Mouse (Mus musculus) hindbrain, embryonic 12.5 days (tissue): ENCODE data around the gene Col20a1. TPM values are rescaled to one million over a fixed set of nuclear protein-coding genes. Genes with fewer than 3 reads are reported as not detected.

Source experiments
- ATAC-seq: fragments of 200-750 bp; cut with Nextera tagmentation; 2 replicates; pipeline ENCODE4 v1.8.0; 2017; ENCODE audit warnings: moderate TSS enrichment; ENCODE audit not compliant: low FRiP score
- H3K27ac ChIP-seq: fragments of 300-500 bp; sonication (generic); 2 replicates; pipeline ENCODE4 v1.5.1; 2016; ENCODE audit warnings: mild to moderate bottlenecking
- H3K27me3 ChIP-seq: fragments of 300-500 bp; sonication (generic); 2 replicates; pipeline ENCODE4 v1.6.1; 2016; ENCODE audit warnings: mild to moderate bottlenecking
- H3K36me3 ChIP-seq: fragments of 300-500 bp; sonication (generic); 2 replicates; pipeline ENCODE4 v1.6.1; 2016; ENCODE audit warnings: mild to moderate bottlenecking
- H3K4me1 ChIP-seq: fragments of 300-500 bp; sonication (generic); 2 replicates; pipeline ENCODE4 v1.6.1; 2016
- H3K4me2 ChIP-seq: fragments of 300-500 bp; sonication (generic); replicated peaks from 2 replicates; pipeline ENCODE4 v1.6.1; 2016; ENCODE audit warnings: mild to moderate bottlenecking
- H3K4me3 ChIP-seq: fragments of 300-500 bp; sonication (generic); 2 replicates; pipeline ENCODE4 v1.5.1; 2016; ENCODE audit warnings: mild to moderate bottlenecking
- H3K9ac ChIP-seq: fragments of 300-500 bp; sonication (generic); 2 replicates; pipeline ENCODE4 v1.6.1; 2016; ENCODE audit warnings: mild to moderate bottlenecking, moderate library complexity
- H3K9me3 ChIP-seq: fragments of 300-500 bp; sonication (generic); replicated peaks from 2 replicates; pipeline ENCODE4 v1.6.1; 2016; ENCODE audit warnings: mild to moderate bottlenecking
- WGBS: fragments of 180-500 bp; shearing (Covaris S2); methylation state at CpG from one replicate; pipeline ENCODE4 v1.1.7; 2016; 5-methylcytosine and 5-hydroxymethylcytosine counted together
- polyA plus RNA-seq: library from polyadenylated mRNA; unstranded; fragments of >200 nt; fragmentation: Nextera tagmentation; extraction: Ambion mirVana; gene quantifications from 2 replicates; pipeline ENCODE4 v1.2.1, GENCODE M21; 2016

Col20a1 gene
- polyA plus RNA-seq, 1 experiment from 2014 or later: 1.8 TPM

DNA sequence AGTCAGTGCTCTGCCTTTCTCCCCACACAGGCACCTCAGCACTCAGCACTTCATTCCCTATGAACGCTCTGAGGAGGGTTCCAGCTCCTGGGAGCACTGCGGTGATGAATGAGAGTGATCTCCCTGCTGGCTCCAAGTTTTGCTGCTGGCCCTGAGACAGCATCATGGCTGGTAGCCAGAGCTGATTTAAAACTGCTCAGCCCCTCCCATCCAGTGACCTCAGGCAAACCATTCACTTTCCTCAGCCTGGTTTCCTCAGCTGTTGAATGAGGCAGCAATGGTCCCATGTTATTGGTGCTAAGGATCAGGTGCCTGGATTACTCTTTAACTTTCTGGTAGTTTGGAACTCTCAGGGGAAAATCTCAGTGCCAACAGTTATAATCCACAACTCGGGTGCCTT, 57.1 kb downstream of the Col20a1 start, which contains the start of gene Chrna4:
Gene Chrna4, minus strand, starts transcription at position 110 of the 400 bp plus-strand sequence.
- Histone ChIP-seq H3K4me1 (peaks cover 51% of the 10 kb centered on the region), H3K36me3 (no peaks in the 10 kb centered on the region), H3K4me2 (no peak within 1 kb of the TSS), H3K9ac (0 out of 2 replicates have a peak within 1 kb of the TSS, but pooled peaks have one; percentile 13), H3K27me3 (peaks cover 21% of the 10 kb centered on the region), H3K27ac (peak within 1 kb of the TSS; percentile 56), H3K4me3 (no peak within 1 kb of the TSS), H3K9me3 (no peaks in the 10 kb centered on the region)
- WGBS: 39% methylated on average over 3 of the region's 3 CpGs
- no peak for ATAC-seq

- Histone ChIP-seq H3K4me1 (peaks cover 55% of the 10 kb centered on the region), H3K4me2 (no peak overlapping the region), H3K36me3 (no peaks in the 10 kb centered on the region), H3K9me3 (no peaks in the 10 kb centered on the region), H3K27me3 (peaks cover 21% of the 10 kb centered on the region), H3K4me3 (no peak overlapping the region), H3K27ac (peak overlapping the region; percentile 56), H3K9ac (no peak overlapping the region)
- 2% methylated on average over 3 of the region's 3 CpGs for WGBS
- ATAC-seq: peak; percentile 26; the same call in 1 of the 2 replicates
Measured at GRCm38 (mm10) chr2:181044001-181044400, 57.7 kb downstream of the Col20a1 start.

DNA sequence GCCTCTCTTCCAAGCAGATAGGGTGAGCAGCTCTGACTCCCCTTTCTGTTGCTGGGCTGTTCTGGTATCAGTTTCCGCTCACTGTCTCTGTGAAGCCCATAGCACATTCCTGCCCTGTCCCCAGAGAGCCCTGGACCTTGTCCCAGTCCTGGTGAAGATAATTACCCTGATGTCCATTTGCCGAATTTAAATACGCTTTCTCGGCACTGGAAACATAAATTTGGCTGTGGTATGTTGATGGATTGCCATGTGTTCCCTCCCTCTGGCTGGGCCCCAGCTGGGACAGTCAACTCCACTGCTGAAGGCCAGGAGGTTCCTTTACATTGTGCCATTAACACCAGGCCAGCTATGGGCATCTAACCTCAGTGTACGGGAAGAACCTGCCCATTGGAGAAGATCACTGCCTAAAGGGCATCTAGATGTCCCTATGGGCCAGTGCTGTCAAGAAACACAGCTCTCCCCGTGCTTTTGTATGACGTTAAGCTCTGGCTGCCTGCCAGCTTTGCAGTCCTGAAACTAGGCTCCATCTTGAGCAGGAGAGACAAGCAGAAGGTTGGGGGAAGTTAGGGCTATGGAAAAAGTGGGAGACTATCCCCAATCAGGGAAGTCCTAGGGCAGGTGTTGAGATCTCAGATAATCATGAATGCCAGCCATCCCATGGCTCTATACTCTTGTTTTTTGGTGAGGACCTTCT, 62.1 kb downstream of the Col20a1 start:
- no peak overlapping the region for H3K4me3 ChIP-seq
- no peak overlapping the region for H3K4me2 ChIP-seq
- no peaks in the 10 kb centered on the region for H3K9me3 ChIP-seq
- ATAC-seq: no peak
- H3K9ac ChIP-seq: no peak overlapping the region
- WGBS: 71% methylated on average over 7 of the region's 7 CpGs
- H3K27me3 ChIP-seq: no peaks in the 10 kb centered on the region
- H3K27ac ChIP-seq: no peak overlapping the region
- no peaks in the 10 kb centered on the region for H3K36me3 ChIP-seq
- H3K4me1 ChIP-seq: peaks cover 29% of the 10 kb centered on the region

- no peak for ATAC-seq
- H3K27me3 ChIP-seq: no peaks in the 10 kb centered on the region
- WGBS: 86% methylated on average over 9 of the region's 9 CpGs
- H3K9me3 ChIP-seq: no peaks in the 10 kb centered on the region
- no peak overlapping the region for H3K27ac ChIP-seq
- peaks cover 23% of the 10 kb centered on the region for H3K4me1 ChIP-seq
- no peak overlapping the region for H3K4me3 ChIP-seq
- no peaks in the 10 kb centered on the region for H3K36me3 ChIP-seq
- no peak overlapping the region for H3K9ac ChIP-seq
- no peak overlapping the region for H3K4me2 ChIP-seq
Measured at GRCm38 (mm10) chr2:181048986-181049385, 62.7 kb downstream of the Col20a1 start.

DNA sequence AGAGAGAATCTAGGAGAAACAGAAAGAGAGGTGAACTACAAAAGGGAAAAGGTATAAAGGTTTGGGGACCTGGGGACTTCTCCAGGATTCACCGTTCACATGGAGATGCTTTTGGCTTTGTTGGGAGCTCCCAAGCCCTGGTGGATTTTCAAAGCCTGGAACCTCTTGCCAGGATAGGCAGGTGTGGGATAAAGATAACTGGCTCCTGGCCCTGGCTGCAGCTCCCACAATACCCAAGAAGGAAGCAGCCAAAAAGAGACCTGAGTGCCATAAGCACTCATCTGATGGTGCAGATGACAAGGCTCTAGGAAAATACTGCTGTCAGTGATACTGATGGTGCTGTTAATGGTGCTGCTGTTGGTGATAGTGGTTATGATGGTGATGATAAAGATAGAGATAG, 65.8 kb downstream of the Col20a1 start:
- Histone ChIP-seq H3K27ac (no peak overlapping the region), H3K27me3 (no peaks in the 10 kb centered on the region), H3K4me2 (no peak overlapping the region), H3K4me3 (no peak overlapping the region), H3K9me3 (no peaks in the 10 kb centered on the region), H3K4me1 (peaks cover 19% of the 10 kb centered on the region), H3K9ac (no peak overlapping the region), H3K36me3 (no peaks in the 10 kb centered on the region)
- no peak for ATAC-seq
- 94% methylated on average over 1 of the region's 1 CpGs for WGBS

- Histone ChIP-seq H3K4me2 (no peak overlapping the region), H3K36me3 (no peaks in the 10 kb centered on the region), H3K9ac (no peak overlapping the region), H3K27me3 (no peaks in the 10 kb centered on the region), H3K4me1 (peaks cover 20% of the 10 kb centered on the region), H3K27ac (no peak overlapping the region), H3K4me3 (no peak overlapping the region), H3K9me3 (no peaks in the 10 kb centered on the region)
- ATAC-seq: no peak
- 35% methylated on average over 8 of the region's 8 CpGs for WGBS
Measured at GRCm38 (mm10) chr2:181057341-181057740, 71.0 kb downstream of the Col20a1 start.

DNA sequence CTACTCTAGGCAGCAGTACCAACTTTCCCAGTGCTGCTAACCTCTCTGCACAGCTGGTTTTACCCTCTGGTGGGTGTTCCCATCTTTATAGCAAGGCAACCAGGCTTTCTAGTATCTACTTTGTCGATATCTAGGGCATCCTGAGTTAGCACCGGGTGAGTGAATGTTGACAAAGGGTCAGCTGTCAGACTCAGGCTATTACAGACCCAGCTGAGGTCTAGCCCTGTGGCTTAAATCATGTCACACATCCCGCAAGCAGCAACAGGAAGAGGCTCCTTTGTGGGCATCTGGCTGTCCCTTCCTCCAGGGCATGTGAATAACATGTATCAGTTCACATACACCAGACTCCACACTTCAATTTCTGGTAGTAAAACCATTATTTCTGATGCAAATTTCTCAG, 71.9 kb downstream of the Col20a1 start:
- ATAC-seq: peak; percentile 52
- no peaks in the 10 kb centered on the region for H3K36me3 ChIP-seq
- no peak overlapping the region for H3K9ac ChIP-seq
- peak overlapping the region; percentile 62 for H3K27ac ChIP-seq
- H3K27me3 ChIP-seq: no peaks in the 10 kb centered on the region
- H3K9me3 ChIP-seq: no peaks in the 10 kb centered on the region
- no peak overlapping the region for H3K4me3 ChIP-seq
- peaks cover 20% of the 10 kb centered on the region for H3K4me1 ChIP-seq
- no peak overlapping the region for H3K4me2 ChIP-seq
- 36% methylated on average over 3 of the region's 3 CpGs for WGBS

GRCm38 (mm10) chr2:181060127-181060526, 73.8 kb downstream of the Col20a1 start:
- H3K36me3 ChIP-seq: no peaks in the 10 kb centered on the region
- peak; percentile 62 for ATAC-seq
- H3K27me3 ChIP-seq: no peaks in the 10 kb centered on the region
- peaks cover 20% of the 10 kb centered on the region for H3K4me1 ChIP-seq
- H3K4me3 ChIP-seq: no peak overlapping the region
- H3K4me2 ChIP-seq: no peak overlapping the region
- no peaks in the 10 kb centered on the region for H3K9me3 ChIP-seq
- 20% methylated on average over 5 of the region's 5 CpGs for WGBS
- no peak overlapping the region for H3K9ac ChIP-seq
- no peak overlapping the region for H3K27ac ChIP-seq

DNA sequence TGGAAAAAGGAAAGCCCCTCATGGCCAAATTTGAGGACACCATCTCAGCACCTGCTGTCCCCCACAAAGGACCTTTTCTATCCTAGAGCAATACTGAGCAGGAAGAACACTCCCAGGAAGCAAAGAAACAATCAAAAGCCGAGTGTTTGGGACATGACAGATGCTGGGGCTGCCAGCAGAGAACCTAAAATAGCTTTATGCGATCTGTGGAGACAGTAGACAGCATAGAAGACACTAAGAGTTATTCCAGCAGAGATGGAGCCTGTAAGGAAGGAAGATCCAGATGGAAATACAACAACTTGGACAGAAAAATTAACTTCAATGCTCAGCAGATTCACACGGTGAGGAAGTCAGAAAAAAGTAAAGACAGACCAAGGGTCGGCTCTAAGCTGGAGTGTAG, 79.5 kb downstream of the Col20a1 start:
- ATAC-seq: no peak
- no peak overlapping the region for H3K4me3 ChIP-seq
- 72% methylated on average over 4 of the region's 4 CpGs for WGBS
- H3K36me3 ChIP-seq: no peaks in the 10 kb centered on the region
- H3K4me2 ChIP-seq: no peak overlapping the region
- no peaks in the 10 kb centered on the region for H3K27me3 ChIP-seq
- H3K4me1 ChIP-seq: no peaks in the 10 kb centered on the region
- no peaks in the 10 kb centered on the region for H3K9me3 ChIP-seq
- no peak overlapping the region for H3K9ac ChIP-seq
- no peak overlapping the region for H3K27ac ChIP-seq

Other genes starting within 250 kb of the Col20a1 start
- 2.3 and 3.3 TPM in 2 replicates for gene Bhlhe23, start 209.6 kb upstream of the Col20a1 start, polyA plus RNA-seq
- 61.0 and 65.0 TPM in 2 replicates for gene Ythdf1, start 65.6 kb upstream of the Col20a1 start, polyA plus RNA-seq
- gene Birc7, start 57.5 kb upstream of the Col20a1 start, polyA plus RNA-seq: 0.41 TPM in 1 of 2 replicates, not detected in the other
- 81.2 and 86.4 TPM in 2 replicates for gene Nkain4, start 31.8 kb upstream of the Col20a1 start, polyA plus RNA-seq
- 100 TPM in 2 replicates for gene Arfgap1, start 19.3 kb upstream of the Col20a1 start, polyA plus RNA-seq
- gene Chrna4, start 57.0 kb downstream of the Col20a1 start, polyA plus RNA-seq: 44.6 and 47.0 TPM in 2 replicates
- 41.7 and 43.1 TPM in 2 replicates for gene Kcnq2, start 148.8 kb downstream of the Col20a1 start, polyA plus RNA-seq
- gene Eef1a2, start 170.5 kb downstream of the Col20a1 start, polyA plus RNA-seq: 2.3 and 2.5 TPM in 2 replicates
- gene Ppdpf, start 200.7 kb downstream of the Col20a1 start, polyA plus RNA-seq: 388 and 419 TPM in 2 replicates
- not detected in 2 replicates for gene Ptk6, start 216.3 kb downstream of the Col20a1 start, polyA plus RNA-seq
- 0.08 TPM in 1 of 2 replicates, not detected in the other for gene Srms, start 226.7 kb downstream of the Col20a1 start, polyA plus RNA-seq
- gene Fndc11, start 233.5 kb downstream of the Col20a1 start, polyA plus RNA-seq: 0.15 TPM in 1 of 2 replicates, not detected in the other